Mouse (Mus musculus): ENCODE data around the gene Bmp8b.
"Not testable (repeated sequence)": the region's sequence is repeated elsewhere in the genome, so short reads cannot be mapped to it uniquely, and the experiment has no call there.

Bmp8b gene

DNA sequence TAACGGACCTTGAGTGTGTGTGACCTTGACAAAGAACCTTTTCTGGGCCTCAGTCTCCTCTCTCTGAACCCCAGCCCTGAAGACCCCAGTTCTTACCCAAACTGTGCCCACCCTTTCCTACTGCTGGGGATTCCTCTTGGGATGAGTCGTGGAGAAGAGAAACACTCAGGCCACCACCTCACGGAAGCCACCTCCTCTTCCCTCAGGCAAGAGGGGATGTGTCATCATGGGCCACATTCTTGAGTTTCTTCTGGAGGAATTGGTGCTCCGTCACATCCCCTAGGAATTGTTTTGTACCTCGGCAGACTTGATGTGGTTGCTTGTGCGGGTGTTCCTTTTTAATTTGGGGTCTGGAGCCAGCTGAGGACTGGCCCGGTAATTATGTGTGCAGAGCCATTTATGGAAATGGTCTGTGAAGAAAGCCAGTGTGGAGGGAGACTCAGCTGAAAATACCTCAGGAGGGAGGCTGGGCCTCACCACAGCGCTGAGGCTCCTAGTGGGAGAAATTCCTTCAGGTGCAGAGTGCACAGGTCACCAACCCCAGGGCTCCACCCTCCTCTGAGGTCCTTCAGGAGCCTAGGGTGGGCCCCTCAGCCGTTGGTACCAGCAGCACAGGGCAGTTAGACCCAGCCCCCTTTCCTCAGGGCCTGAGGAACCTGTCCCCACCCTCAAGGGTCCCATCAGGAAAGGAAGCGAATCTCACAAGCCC, 6.5 kb downstream of the Bmp8b start:
- DNase-seq (ENCODE audit: low spot score): not testable (repeated sequence)

DNA sequence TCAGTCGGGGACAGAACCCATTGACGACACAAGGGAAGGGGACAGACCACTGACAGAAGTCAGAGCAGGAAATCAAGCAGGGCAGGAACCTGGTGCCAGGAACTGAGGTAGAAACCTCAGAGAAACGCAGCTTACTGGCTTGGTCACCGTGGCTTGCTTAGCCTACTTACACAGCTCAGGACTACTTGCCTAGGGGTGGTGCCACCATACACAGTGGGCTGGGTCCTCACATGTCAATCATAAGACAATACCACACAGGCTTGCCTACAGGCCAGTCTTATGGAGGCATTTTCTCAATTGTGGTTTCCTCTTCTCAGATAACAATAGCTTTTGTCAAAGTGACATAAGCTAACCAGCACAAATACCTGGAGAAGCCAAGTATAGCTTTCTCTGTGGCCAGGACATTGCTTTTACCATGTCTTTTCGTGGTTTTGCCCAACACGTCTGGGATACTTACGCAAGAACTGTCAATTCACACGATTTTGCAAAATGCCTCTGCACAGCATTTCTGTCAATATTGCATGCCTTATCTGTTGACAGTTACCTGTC, 7.3 kb downstream of the Bmp8b start:
- DNase-seq (ENCODE audit: low spot score): no peak

DNA sequence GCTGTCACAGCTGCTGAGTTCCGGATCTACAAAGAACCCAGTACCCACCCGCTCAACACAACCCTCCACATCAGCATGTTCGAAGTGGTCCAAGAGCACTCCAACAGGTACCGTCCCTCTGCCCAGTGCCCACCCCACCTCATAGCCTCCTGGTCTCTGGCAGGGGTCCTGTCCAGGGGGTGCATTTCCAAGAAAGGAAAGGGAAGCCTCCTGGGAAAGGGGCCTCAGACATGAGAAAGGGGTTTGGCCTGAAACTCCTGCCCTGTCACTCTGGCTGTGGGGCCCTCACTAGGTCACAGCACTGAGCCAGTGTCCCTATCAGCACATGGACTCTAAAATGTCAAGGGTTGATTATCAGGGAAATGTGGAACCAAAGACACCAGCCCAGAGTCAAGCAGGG, 9.7 kb downstream of the Bmp8b start:
- not testable (repeated sequence) for DNase-seq (ENCODE audit: low spot score)

GRCm38 (mm10) chr4:123116011-123116410, 11.0 kb downstream of the Bmp8b start, which contains the start of gene Oxct2b:
Gene Oxct2b, plus strand, starts transcription at chr4:123116266.
- no peak for DNase-seq (ENCODE audit: low spot score)

DNA sequence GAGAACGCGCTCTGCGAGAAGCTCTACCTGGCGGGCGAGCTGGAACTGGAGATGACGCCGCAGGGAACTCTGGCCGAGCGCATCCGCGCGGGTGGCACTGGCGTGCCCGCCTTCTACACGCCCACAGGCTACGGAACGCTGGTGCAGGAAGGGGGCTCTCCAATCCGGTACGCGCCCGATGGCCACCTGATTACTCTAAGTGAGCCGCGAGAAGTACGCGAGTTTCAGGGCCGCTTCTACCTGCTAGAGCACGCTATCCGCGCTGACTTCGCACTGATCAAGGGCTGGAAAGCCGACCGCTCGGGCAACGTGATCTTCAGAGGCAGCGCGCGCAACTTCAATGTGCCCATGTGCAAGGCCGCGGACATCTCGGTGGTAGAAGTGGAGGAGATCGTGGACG, 11.7 kb downstream of the Bmp8b start:
- not testable (repeated sequence) for DNase-seq (ENCODE audit: low spot score)

DNA sequence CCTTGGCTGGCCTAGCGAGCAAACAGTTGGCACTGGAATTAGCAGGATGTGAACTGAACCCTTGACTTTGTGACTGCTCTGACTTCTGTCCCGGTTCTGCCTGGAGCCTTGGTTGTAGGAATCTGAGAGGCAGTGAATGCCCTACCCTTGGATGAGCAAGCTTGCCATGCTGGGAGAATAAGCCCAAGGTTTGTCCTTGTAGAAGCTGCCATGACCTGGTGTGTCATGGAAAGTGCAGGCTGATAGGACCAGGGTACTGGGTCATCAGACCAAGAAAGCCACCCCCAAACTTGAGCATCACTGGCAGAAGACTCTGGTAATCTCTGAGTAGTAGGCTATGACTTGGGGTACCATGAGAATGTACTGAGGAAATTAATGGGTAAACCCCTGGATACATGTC, 16.3 kb downstream of the Bmp8b start:
- DNase-seq (ENCODE audit: low spot score): no peak

- DNase-seq (ENCODE audit: low spot score): no peak
Measured at GRCm38 (mm10) chr4:123126626-123127025, 21.7 kb downstream of the Bmp8b start.

DNA sequence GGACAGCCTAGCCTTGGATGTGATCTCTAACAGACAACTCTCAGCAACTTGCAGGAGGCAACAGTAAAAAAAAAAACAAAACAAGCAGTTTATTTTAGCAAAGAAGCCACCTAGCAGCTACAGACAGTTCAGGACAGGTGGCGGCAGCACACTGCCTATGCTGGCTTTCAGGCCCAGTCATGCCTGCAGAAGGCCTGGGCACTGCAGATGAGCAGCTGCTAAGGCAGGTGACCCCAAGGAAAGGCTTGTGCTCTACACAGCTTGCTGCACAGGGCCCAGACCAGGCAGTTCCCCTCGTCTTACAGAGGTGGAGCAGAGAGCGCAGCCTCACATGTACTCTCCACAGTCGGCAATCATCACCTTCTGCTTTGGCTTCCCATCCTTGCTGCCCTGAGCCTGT, 22.1 kb downstream of the Bmp8b start:
- DNase-seq (ENCODE audit: low spot score): no peak

- no peak for DNase-seq (ENCODE audit: low spot score)
Measured at GRCm38 (mm10) chr4:123137551-123137950, 32.6 kb downstream of the Bmp8b start.

DNA sequence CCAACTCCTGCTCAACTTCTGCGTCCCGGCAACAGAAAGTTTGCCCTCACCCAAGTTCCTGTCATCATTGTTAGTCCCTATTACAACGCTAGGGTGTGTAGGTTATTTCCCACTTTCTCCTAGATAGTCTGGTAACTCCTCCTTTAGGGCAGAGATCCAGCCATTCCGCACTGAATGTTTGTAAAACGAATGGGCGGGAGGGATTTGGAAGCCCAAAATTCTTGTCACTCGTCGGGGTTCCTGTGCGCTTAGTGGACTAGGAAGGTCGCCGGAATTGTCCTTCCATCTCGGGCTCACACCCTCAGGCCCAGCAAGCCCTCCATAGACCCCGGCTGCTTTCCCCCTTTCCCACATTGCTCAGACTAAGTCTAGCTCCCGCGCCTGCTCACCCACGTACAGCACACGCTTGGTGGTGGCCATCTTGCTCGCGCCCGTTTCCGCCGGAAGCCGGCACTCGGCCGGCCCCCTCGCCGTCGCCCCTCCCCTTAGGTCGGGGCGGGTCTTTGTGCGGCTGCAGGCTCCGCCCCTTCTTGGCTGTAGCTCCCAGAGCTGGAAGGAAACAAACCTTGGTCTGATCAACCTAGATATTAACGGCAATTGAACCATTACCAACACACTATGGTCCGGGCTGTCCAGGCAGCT, 34.7 kb downstream of the Bmp8b start, which contains the start of gene Ppie:
Gene Ppie (minus strand): TSS at position 439 of the 642 bp plus-strand sequence.
- peak; percentile 68 for DNase-seq (ENCODE audit: low spot score)

- no peak for DNase-seq (ENCODE audit: low spot score)
Measured at GRCm38 (mm10) chr4:123147446-123148150, 42.6 kb downstream of the Bmp8b start.

GRCm38 (mm10) chr4:123152003-123152402, 47.0 kb downstream of the Bmp8b start:
- DNase-seq (ENCODE audit: low spot score): no peak

DNA sequence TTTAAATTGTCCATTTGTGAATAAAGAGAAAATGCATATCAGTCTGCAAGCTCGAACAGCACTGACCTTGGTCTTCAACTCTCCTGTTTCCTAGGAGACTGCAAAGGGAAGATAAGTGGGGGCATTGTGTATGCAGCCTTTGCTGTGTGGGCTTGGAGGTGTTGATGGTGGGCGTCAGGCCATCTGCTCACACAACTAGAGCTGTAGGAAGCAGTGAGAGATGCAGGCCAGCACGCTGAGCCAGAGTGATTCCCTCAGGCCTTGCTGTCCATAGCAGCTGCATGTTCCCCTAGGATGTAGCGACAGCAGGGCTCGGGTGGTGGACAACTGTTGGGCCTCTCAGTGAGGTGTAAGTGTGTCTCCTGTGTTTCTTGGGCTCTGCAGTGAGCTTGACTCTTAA, 48.0 kb downstream of the Bmp8b start:
- no peak for DNase-seq (ENCODE audit: low spot score)

DNA sequence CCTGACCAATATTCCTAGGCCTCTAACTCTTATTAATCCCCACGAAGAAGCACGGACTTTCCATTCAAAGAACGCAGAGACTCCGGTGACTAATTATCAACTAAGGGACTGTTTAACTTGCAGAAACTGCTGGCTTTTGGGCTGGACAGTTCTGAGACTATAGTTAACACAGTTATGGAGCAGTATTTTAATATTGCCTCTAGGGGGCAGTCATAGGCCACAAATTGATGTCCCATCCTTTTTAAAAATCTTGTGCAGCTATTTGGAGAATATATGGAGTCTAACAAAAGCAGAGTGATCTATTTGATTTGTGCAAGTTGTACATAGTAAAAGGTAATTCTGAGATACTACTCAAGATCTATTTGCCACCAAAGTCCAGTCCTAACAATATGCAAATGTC, 50.0 kb downstream of the Bmp8b start:
- DNase-seq (ENCODE audit: low spot score): peak; percentile 17

GRCm38 (mm10) chr4:123155427-123155826, 50.5 kb downstream of the Bmp8b start:
- DNase-seq (ENCODE audit: low spot score): no peak

DNA sequence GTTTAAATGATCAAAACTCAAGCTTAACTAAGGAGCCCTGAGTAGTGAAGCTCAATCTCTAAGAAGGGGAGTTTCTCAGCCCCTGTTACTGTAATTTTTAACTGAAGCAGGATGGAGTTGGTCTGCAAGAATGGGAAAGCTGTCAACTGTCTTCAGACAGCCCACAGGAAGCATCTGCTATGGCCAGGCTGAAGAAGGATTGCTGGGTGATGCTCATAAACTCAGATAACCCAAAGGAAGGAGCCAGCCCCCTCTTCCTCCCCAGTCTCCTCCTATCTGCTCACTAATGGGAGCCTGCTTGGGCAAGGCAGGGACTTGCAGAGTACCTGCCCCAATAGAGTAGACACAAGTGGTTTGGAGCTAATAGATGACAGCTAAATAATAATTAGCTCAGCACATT, 50.9 kb downstream of the Bmp8b start:
- DNase-seq (ENCODE audit: low spot score): no peak

DNA sequence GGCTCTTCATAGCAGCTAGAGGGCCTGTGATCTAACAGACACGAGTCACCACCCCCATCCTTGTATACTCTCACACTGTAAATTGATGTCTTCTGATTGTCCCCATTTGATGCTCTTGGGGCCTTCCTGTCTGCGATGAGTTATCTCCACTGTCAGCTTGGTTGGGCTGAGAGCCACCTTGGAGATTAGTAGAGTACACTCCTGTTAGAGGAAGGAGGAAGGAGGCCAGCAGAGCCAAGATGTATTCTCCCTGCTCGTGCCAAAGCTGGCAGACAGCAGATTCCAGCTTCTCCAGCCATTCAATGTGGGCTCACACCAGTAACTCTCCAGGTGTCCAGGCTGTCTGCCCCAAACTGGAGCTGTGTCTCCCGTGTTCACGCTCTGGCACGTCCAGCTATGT, 55.6 kb downstream of the Bmp8b start:
- no peak for DNase-seq (ENCODE audit: low spot score)

GRCm38 (mm10) chr4:123161251-123161650, 56.3 kb downstream of the Bmp8b start:
- not testable (repeated sequence) for DNase-seq (ENCODE audit: low spot score)

DNA sequence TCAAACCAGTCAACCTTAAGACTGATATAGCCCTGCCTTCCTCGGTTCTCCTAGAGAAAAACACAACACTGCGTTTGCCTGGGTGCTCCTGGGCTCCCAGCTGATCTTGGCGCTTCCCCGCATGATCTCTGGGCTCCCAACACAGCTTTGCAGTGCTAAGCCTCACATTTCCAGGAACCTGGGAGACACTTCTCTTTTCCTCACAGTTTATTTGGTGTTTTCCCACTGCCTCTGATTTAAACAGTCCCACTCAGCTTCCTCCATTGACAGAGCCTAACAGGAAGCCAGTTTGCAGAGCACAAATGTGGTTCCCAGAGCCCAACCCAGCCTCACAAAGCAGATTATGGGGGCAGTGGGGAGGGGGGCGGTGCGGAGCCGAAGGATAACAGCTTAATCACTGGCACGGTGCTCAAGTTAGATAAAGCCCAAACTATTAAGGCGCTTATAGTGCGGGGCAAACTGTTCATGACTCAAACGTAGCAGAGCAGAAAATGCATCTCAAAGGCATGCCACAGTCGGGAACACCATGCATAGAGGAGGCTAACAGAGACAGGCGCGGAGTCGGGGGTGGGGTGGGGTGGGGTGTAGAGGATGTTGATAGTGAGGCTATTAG, 57.4 kb downstream of the Bmp8b start:
- no peak for DNase-seq (ENCODE audit: low spot score)

- DNase-seq (ENCODE audit: low spot score): no peak
Measured at GRCm38 (mm10) chr4:123164157-123164556, 59.2 kb downstream of the Bmp8b start.

DNA sequence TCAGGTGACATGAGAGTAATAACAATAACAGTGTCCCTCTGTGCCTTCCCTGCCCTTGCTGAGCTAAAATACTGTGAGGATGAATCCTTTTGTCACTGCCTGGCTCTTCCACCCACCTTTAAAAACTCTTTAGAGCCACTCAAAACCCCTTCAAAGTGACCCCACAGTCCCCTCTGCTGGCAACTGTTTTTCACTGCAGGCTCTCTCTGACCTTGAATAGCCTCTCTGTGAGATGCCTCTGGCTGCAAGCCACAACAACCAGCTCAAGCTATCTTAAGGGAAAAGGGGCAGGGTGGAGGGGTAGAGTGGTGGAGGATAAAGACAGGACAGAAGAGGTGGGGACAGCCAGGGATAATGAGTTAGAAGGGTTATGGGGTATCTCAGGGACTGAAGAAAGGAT, 66.8 kb downstream of the Bmp8b start:
- no peak for DNase-seq (ENCODE audit: low spot score)
